Mouse (Mus musculus): ENCODE data around the gene Serhl. TPM values are rescaled to one million over a fixed set of nuclear protein-coding genes. Genes with fewer than 3 reads are reported as not detected.

Gene Serhl
- total RNA-seq, 1 experiment from 2014 or later, result 53.8 TPM

- DNase-seq, result peak; percentile 23
These were observed 5.2 kb upstream of the Serhl start for GRCm38 (mm10) chr15:83084022-83084640.

GRCm38 (mm10) chr15:83085901-83086300, 3.4 kb upstream of the Serhl start:
- DNase-seq, result peak; percentile 85

GRCm38 (mm10) chr15:83086636-83087328, 2.5 kb upstream of the Serhl start:
- DNase-seq, result no peak

- no peak for DNase-seq
These were observed 544 bp upstream of the Serhl start for GRCm38 (mm10) chr15:83088495-83089428.

- peak; percentile 36 for DNase-seq
These were observed 1.6 kb downstream of the Serhl start for GRCm38 (mm10) chr15:83090874-83091273.

- peak; percentile 56 for DNase-seq
These were observed 4.4 kb downstream of the Serhl start for GRCm38 (mm10) chr15:83093687-83094086.

- DNase-seq, result no peak
These were observed 6.6 kb downstream of the Serhl start for GRCm38 (mm10) chr15:83095950-83096349.

GRCm38 (mm10) chr15:83099533-83100331, 10.4 kb downstream of the Serhl start:
- DNase-seq, result peak; percentile 98

GRCm38 (mm10) chr15:83100332-83100662, 11.0 kb downstream of the Serhl start:
- DNase-seq, result no peak

- no peak for DNase-seq
These were observed 13.8 kb downstream of the Serhl start for GRCm38 (mm10) chr15:83103111-83103510.

- no peak for DNase-seq
These were observed 17.1 kb downstream of the Serhl start for GRCm38 (mm10) chr15:83106426-83106825.

- no peak for DNase-seq
These were observed 18.5 kb downstream of the Serhl start for GRCm38 (mm10) chr15:83107814-83108213.

- peak; percentile 24 for DNase-seq
These were observed 22.0 kb downstream of the Serhl start for GRCm38 (mm10) chr15:83111290-83111689.

- no peak for DNase-seq
These were observed 22.6 kb downstream of the Serhl start for GRCm38 (mm10) chr15:83111874-83112273.

GRCm38 (mm10) chr15:83112898-83113297, 23.6 kb downstream of the Serhl start:
- peak; percentile 92 for DNase-seq

GRCm38 (mm10) chr15:83114106-83114505, 24.8 kb downstream of the Serhl start:
- no peak for DNase-seq

GRCm38 (mm10) chr15:83115071-83115470, 25.8 kb downstream of the Serhl start:
- no peak for DNase-seq

- DNase-seq, result peak; percentile 71
These were observed 29.1 kb downstream of the Serhl start for GRCm38 (mm10) chr15:83118360-83118759.

GRCm38 (mm10) chr15:83121709-83122565, 32.6 kb downstream of the Serhl start:
- peak; percentile 66 for DNase-seq

GRCm38 (mm10) chr15:83122566-83123145, 33.4 kb downstream of the Serhl start, which contains the start of gene Rrp7a:
Gene Rrp7a (minus strand): TSS chr15:83122801.
- peak; percentile 97 for DNase-seq

- no peak for DNase-seq
These were observed 35.3 kb downstream of the Serhl start for GRCm38 (mm10) chr15:83124625-83125024.

All from adrenal gland, postnatal 14 days (tissue).